Mouse (Mus musculus): ENCODE measurements at regions not wholly inside any gene's neighbourhood (a gene's known extent, or its start where the extent isn't known, plus 50 kb on each side); places are given as distances from the start of the nearest gene placed in this dataset.

DNA sequence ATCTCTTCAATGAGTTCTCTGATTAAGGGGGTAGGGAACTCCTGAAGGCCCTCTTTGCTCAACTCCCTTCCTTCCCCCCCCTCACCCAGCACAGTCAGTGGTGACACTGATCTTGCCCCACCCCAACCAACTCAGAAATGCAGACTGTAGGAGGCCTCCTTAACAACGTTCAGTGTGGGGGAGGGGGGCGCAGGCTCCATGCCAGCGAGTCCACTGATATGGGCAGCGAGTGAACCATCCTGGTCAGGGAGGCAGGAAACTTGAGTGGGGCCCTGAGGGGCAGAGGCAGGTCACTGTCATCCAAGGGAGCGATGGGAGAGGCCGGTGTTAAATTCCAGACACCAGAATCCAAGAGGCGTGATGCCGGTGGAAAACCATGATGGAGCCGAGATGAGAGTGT is 70.5 kb upstream of the Calm2 start:
- H3K4me3 ChIP-seq (ENCODE audit: low read depth, low read length): no peak overlapping the region
- H3K27me3 ChIP-seq (ENCODE audit: control insufficient read depth, insufficient read depth, low read length, poor library complexity, severe bottlenecking): no peaks in the 10 kb centered on the region
- TF ChIP-seq EP300 (IDR thresholded peaks at IDR 0.05; ENCODE audit: insufficient read depth, low read depth, low read length) (no peak), CTCF (IDR thresholded peaks at IDR 0.05; ENCODE audit: low read depth, low read length) (no peak), POLR2A (IDR thresholded peaks at IDR 0.05; ENCODE audit: insufficient read depth, low read length) (no peak)
- H3K4me1 ChIP-seq (ENCODE audit: control insufficient read depth, insufficient read depth, low read length): peaks cover 2% of the 10 kb centered on the region
- no peaks in the 10 kb centered on the region for H3K9me3 ChIP-seq (replicated peaks; ENCODE audit: control insufficient read depth, insufficient read depth, low read length, poor library complexity, severe bottlenecking)
- no peak overlapping the region for H3K27ac ChIP-seq (ENCODE audit: insufficient read depth, low read length)
- no peak overlapping the region for H3K9ac ChIP-seq (ENCODE audit: low read depth, poor library complexity, severe bottlenecking)
- no peaks in the 10 kb centered on the region for H3K36me3 ChIP-seq (ENCODE audit: control insufficient read depth, insufficient read depth, low read length, poor library complexity, severe bottlenecking)

DNA sequence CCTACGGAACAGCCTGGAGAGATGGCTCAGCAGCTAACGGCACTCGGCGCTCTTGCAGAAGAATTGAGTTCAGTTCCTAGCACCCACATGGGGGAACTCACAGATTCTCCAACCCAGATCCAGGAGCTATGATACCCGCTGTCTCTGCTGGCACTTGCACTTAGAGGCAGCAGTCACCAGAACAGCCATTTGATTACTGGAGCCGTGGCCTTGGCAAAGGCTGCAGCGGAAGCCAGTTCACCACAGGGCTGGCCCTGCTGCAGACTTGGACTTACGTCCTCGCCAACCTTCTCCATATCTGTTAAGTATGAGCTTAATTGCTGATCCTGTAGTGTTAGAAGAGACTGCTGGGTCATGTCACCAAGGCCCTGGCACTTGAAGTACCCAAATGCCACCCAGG is 72.7 kb upstream of the Calm2 start:
- no peaks in the 10 kb centered on the region for H3K27me3 ChIP-seq (ENCODE audit: control insufficient read depth, insufficient read depth, low read length, poor library complexity, severe bottlenecking)
- H3K4me1 ChIP-seq (ENCODE audit: control insufficient read depth, insufficient read depth, low read length): peaks cover 6% of the 10 kb centered on the region
- H3K9ac ChIP-seq (ENCODE audit: low read depth, poor library complexity, severe bottlenecking): no peak overlapping the region
- H3K27ac ChIP-seq (ENCODE audit: insufficient read depth, low read length): no peak overlapping the region
- H3K4me3 ChIP-seq (ENCODE audit: low read depth, low read length): no peak overlapping the region
- H3K36me3 ChIP-seq (ENCODE audit: control insufficient read depth, insufficient read depth, low read length, poor library complexity, severe bottlenecking): no peaks in the 10 kb centered on the region
- no peaks in the 10 kb centered on the region for H3K9me3 ChIP-seq (replicated peaks; ENCODE audit: control insufficient read depth, insufficient read depth, low read length, poor library complexity, severe bottlenecking)
- TF ChIP-seq EP300 (IDR thresholded peaks at IDR 0.05; ENCODE audit: insufficient read depth, low read depth, low read length): no peak
- no peak for TF ChIP-seq CTCF (IDR thresholded peaks at IDR 0.05; ENCODE audit: low read depth, low read length)
- TF ChIP-seq POLR2A (IDR thresholded peaks at IDR 0.05; ENCODE audit: insufficient read depth, low read length): no peak

DNA sequence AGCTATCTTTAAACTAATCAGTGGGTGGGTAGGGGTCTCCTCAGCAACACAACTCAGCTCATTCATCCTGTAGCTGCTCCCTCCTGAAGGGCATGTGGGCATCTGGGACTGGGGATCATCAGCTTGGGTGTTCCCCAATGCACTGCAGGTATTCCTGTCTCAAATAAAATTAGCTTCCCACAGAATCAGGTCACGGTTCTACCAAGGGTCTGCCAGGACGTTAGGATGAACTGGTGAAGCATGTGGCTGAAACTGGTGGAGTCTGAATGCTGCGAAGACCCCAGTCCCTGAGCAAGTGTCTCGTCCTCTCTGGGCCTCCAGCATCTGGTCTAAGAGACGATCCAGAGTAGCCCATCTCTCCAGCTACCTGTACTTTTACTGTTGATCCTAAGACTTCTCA is 74.1 kb upstream of the Calm2 start:
- Histone ChIP-seq H3K36me3 (ENCODE audit: control insufficient read depth, insufficient read depth, low read length, poor library complexity, severe bottlenecking) (no peaks in the 10 kb centered on the region), H3K4me3 (ENCODE audit: low read depth, low read length) (no peak overlapping the region), H3K27ac (ENCODE audit: insufficient read depth, low read length) (no peak overlapping the region), H3K9me3 (replicated peaks; ENCODE audit: control insufficient read depth, insufficient read depth, low read length, poor library complexity, severe bottlenecking) (no peaks in the 10 kb centered on the region), H3K4me1 (ENCODE audit: control insufficient read depth, insufficient read depth, low read length) (peaks cover 6% of the 10 kb centered on the region), H3K9ac (ENCODE audit: low read depth, poor library complexity, severe bottlenecking) (no peak overlapping the region), H3K27me3 (ENCODE audit: control insufficient read depth, insufficient read depth, low read length, poor library complexity, severe bottlenecking) (no peaks in the 10 kb centered on the region)
- TF ChIP-seq CTCF (IDR thresholded peaks at IDR 0.05; ENCODE audit: low read depth, low read length) (no peak), EP300 (IDR thresholded peaks at IDR 0.05; ENCODE audit: insufficient read depth, low read depth, low read length) (no peak), POLR2A (IDR thresholded peaks at IDR 0.05; ENCODE audit: insufficient read depth, low read length) (no peak)

DNA sequence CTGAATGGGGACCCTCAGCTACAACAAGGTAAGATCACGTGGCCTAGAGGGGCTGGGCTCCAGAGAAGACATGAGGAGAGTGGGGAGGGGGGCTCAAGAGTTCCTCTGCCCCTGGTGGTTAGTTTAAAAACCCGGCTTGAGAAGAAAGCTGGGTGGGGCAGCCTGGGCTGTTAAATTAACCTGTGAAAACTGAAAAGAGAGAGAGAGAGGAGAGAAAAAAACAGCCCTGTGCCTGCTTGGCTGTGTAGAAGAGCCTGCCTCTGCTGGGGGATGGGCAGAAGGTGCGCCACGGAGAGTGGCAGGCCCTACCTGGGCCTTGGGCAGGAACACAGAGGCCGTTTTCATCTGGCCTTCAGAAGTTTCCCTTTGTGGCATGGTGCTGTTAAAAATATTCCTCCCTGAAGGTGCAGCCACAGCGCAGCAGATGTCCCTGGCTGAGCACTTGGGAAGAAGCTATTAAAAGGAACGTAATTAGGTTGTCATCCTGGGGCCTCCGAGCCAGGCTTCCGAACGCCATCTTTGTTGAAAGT is 75.0 kb upstream of the Calm2 start:
- Histone ChIP-seq H3K36me3 (ENCODE audit: control insufficient read depth, insufficient read depth, low read length, poor library complexity, severe bottlenecking) (no peaks in the 10 kb centered on the region), H3K4me3 (ENCODE audit: low read depth, low read length) (peak overlapping the region; percentile 36; the same call in 1 of the 2 replicates), H3K9me3 (replicated peaks; ENCODE audit: control insufficient read depth, insufficient read depth, low read length, poor library complexity, severe bottlenecking) (no peaks in the 10 kb centered on the region), H3K4me1 (ENCODE audit: control insufficient read depth, insufficient read depth, low read length) (peaks cover 6% of the 10 kb centered on the region), H3K27me3 (ENCODE audit: control insufficient read depth, insufficient read depth, low read length, poor library complexity, severe bottlenecking) (no peaks in the 10 kb centered on the region), H3K27ac (ENCODE audit: insufficient read depth, low read length) (peak overlapping the region; percentile 73), H3K9ac (ENCODE audit: low read depth, poor library complexity, severe bottlenecking) (peak overlapping the region; percentile 35)
- no peak for TF ChIP-seq POLR2A (IDR thresholded peaks at IDR 0.05; ENCODE audit: insufficient read depth, low read length)
- TF ChIP-seq EP300 (IDR thresholded peaks at IDR 0.05; ENCODE audit: insufficient read depth, low read depth, low read length): no peak
- TF ChIP-seq CTCF (IDR thresholded peaks at IDR 0.05; ENCODE audit: low read depth, low read length): no peak

DNA sequence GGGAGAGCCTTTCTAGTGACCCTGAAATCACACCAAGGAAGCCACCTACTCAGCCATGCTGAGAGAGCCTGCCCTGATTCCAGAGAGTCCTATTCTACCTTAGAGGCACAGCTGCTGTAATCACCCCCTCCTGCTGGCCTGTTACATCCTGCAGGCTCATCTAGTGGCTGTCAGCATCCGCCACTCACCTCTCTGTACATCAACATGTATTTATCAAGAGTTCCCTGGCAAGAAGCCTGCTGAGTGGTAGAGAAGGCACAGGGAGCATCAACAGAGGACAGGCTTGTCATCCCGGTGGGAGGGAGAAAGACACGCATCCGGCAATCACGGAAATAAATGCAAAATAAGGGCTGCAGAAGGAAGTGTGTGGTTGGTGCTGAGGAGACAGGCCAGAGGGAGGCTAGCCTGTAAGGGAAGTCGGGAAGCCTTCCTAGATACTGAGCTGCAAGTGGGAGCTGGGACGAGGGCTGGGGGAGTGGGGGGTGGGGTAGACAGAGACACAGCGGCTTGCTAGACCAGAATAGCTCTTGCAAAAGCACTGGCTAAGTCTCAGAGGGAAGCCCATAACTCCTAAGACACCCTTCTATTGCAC is 75.9 kb upstream of the Calm2 start:
- Histone ChIP-seq H3K27me3 (ENCODE audit: control insufficient read depth, insufficient read depth, low read length, poor library complexity, severe bottlenecking) (no peaks in the 10 kb centered on the region), H3K27ac (ENCODE audit: insufficient read depth, low read length) (peak overlapping the region; percentile 73), H3K9me3 (replicated peaks; ENCODE audit: control insufficient read depth, insufficient read depth, low read length, poor library complexity, severe bottlenecking) (no peaks in the 10 kb centered on the region), H3K4me1 (ENCODE audit: control insufficient read depth, insufficient read depth, low read length) (peaks cover 6% of the 10 kb centered on the region), H3K4me3 (ENCODE audit: low read depth, low read length) (no peak overlapping the region), H3K36me3 (ENCODE audit: control insufficient read depth, insufficient read depth, low read length, poor library complexity, severe bottlenecking) (no peaks in the 10 kb centered on the region), H3K9ac (ENCODE audit: low read depth, poor library complexity, severe bottlenecking) (peak overlapping the region; percentile 35)
- TF ChIP-seq POLR2A (IDR thresholded peaks at IDR 0.05; ENCODE audit: insufficient read depth, low read length) (no peak), CTCF (IDR thresholded peaks at IDR 0.05; ENCODE audit: low read depth, low read length) (no peak), EP300 (IDR thresholded peaks at IDR 0.05; ENCODE audit: insufficient read depth, low read depth, low read length) (no peak)

DNA sequence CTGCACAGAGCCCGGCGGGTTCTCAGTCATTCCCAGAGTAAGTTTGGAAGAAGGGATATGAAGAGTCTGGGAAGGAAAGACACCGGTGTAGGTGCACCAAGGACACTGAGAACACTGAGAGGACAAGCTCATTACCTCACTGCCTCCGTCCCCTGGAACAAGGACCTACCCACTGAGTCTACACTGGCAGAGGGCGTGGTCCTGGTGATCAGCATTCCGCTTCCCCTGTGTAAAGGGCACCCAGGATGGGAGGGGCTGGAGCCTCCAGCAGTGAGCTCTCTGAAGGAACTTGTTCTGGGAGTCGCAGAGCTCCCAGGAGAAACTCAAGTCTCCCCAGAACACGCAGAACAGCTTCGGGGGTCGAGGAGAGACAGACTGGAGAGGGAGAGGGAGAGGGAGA is 76.9 kb upstream of the Calm2 start:
- TF ChIP-seq EP300 (IDR thresholded peaks at IDR 0.05; ENCODE audit: insufficient read depth, low read depth, low read length) (peak; percentile 63; the same call in 1 of the 2 replicates), CTCF (IDR thresholded peaks at IDR 0.05; ENCODE audit: low read depth, low read length) (no peak), POLR2A (IDR thresholded peaks at IDR 0.05; ENCODE audit: insufficient read depth, low read length) (no peak)
- Histone ChIP-seq H3K9me3 (replicated peaks; ENCODE audit: control insufficient read depth, insufficient read depth, low read length, poor library complexity, severe bottlenecking) (no peaks in the 10 kb centered on the region), H3K4me3 (ENCODE audit: low read depth, low read length) (no peak overlapping the region), H3K27ac (ENCODE audit: insufficient read depth, low read length) (peak overlapping the region; percentile 13; the same call in 1 of the 2 replicates), H3K9ac (ENCODE audit: low read depth, poor library complexity, severe bottlenecking) (no peak overlapping the region), H3K4me1 (ENCODE audit: control insufficient read depth, insufficient read depth, low read length) (peaks cover 6% of the 10 kb centered on the region), H3K27me3 (ENCODE audit: control insufficient read depth, insufficient read depth, low read length, poor library complexity, severe bottlenecking) (no peaks in the 10 kb centered on the region), H3K36me3 (ENCODE audit: control insufficient read depth, insufficient read depth, low read length, poor library complexity, severe bottlenecking) (no peaks in the 10 kb centered on the region)

All from ES-Bruce4 (cell line).